Mouse (Mus musculus): ENCODE results near the gene L3hypdh.
"Not testable (repeated sequence)": the region's sequence is repeated elsewhere in the genome, so short reads cannot be mapped to it uniquely, and the experiment has no call there.

L3hypdh gene

DNA sequence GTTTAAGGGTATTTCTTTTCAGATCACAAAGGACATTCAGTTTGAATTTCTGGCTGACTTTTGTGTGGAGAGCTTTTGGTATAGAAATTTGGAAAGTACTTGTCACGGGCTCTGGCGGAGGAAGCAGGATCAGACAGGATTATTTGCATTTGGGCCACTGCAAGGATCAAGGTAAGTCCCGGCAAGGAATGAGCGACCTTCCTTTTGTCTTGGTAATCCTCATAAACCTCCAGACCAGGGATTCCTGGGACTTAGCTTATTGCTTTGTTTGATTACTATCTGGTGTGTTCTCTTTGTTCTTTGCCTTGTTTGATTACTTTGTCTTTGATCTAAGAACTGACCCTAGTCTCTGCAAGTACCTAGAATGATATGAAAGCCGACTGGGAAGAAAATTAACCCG lies 31.4 kb downstream of the L3hypdh start:
- no peak for DNase-seq (ENCODE audit: low spot score)

DNA sequence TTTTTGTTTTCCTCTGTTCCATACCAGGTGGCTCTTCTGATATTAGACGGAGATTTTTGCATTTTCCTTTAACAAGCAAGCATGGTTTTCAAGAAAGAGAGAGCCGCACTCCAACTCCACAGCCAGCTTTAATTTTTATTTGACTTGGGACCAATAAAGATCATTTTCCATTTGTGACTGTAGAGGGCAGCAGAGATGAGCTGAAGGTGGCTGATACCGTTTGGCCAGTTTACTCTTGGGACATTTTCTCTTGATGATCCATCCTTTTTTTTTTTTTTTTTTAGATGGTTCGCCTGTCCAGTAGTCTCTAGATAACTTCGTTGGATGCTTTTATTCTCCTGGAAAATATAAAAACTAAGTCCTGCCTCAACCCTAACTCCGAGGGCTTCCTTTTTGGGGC lies 31.9 kb downstream of the L3hypdh start:
- DNase-seq (ENCODE audit: low spot score): no peak

DNA sequence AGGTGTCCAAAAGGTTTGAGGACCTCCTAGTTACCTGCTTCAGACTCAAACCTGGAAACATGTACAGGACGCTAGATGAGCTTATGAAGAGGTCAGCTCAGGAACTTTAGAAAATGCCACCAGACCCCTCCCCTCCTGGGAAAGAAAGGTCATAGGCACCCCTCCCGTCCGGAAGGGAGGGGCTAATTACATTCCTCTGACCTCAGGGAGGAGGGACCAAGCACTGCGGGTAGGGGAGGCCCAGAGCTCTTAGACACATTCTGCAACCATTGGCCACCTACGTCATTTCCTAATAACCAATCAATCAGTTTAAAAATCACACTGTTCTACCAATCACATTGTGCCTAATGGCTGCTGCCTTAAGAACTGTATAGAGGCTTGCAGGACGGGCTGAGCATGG lies 32.7 kb downstream of the L3hypdh start:
- DNase-seq (ENCODE audit: low spot score): no peak

DNA sequence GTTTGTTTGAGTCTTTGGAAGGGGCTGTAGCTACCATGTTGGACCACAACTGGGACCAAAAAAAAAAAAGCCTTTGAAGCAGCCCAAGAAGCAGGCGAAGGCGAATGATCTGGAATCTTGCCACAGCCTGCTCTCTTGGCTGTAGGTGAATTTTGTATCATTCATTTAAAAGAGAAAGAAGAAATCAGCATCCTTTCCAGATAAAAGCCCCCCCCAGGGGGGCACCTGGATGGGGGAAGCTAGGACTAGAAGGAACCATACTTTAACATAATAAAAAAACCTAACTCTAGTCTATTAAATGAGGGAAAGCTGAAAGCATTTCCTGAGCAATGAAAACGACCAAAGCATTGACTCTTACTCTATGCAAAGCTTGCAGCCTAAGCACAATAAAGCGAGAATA lies 34.4 kb downstream of the L3hypdh start:
- no peak for DNase-seq (ENCODE audit: low spot score)

DNA sequence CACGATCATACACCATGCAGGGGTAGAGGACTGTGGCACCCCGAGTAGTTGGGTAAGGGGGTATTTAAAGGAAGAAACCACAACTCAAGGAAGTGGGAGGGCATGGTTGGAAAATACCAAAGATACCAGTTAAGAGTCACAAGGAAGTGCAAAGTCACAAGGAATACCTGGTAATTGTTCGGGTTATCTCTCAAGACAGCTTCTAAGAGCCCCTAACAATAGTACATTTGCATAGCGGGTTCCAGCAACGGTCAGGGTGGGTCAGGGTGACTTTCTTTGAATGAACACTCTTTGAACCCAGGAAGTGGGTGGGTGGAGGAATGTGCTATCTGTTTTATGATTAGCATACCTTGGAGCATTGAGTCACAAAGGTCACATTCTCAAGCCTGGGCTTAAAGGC lies 35.1 kb downstream of the L3hypdh start:
- DNase-seq (ENCODE audit: low spot score): not testable (repeated sequence)

DNA sequence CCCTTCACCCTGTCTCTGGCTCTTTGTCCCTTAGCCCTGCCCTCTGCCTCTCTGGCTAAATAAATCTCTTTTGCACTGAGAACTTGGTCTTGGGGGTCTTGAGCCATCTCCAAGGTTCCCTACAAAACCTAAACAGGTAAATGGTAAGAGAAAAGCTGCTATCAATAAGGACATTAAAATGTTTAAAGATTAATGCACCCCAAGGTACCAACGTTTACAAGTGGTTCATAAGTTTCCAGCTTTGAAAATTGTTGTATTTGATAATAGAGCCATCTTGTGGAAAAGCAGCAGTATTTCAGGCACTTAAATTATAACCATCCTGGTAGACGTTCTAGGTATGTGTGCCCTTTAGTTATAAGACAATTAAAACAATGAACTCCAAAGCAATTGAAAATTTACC lies 37.7 kb downstream of the L3hypdh start:
- no peak for DNase-seq (ENCODE audit: low spot score)

DNA sequence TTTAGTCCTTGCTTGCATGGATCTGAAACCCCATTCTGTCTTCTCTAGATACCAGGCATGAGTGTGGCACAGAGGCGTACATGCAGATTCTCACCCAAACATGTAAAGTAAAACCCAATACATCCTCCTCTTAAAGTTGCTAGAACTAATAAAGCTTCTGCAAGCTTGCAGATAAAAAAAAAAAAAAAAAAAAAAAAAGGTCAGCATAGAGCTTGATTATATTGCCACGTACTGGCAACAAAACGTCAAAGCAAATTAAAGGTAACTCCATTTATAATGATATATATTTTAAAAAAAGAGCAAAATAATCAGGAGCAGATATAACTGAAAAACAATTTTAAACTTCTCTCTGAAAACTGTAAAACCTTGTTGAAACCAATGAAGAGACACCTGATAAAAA lies 44.0 kb downstream of the L3hypdh start:
- DNase-seq (ENCODE audit: low spot score): no peak

DNA sequence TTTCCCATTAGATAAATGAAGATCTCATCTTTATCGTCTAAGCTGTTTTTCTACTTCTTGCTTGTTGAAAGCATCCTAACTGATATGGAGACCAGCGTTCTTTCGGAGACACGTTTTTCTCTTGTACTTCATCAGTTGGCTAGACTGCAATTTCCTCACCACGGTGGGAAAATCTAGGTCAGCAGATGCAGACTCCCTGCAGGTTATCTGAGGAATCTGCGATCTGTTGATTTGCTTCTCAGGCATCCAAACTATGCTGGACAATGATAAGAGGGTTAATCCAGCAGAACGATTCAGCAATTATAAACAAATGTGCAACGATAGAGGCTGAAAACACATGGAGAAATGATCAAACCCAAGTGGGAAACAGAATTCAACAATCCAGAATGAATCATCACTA lies 45.7 kb downstream of the L3hypdh start:
- no peak for DNase-seq (ENCODE audit: low spot score)

DNA sequence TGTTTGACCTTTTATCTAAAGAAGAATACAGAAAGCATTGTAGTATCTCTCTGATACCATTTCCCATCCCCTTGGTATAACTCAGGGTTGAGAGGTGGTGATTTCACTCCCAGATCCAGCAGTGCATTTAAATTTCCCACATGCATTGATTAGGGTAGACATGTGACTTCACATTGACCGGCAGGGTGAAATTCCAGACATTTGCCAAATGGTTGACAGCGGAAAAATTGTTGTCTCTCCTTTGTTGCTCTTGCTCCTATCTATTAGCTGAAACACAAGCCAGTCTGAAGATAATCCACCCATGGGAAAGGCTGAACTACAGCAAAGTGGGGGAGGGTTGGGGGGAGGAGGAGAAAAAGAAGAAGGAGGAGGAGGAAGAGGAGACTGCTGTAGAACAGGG lies 46.4 kb downstream of the L3hypdh start:
- DNase-seq (ENCODE audit: low spot score): no peak

DNA sequence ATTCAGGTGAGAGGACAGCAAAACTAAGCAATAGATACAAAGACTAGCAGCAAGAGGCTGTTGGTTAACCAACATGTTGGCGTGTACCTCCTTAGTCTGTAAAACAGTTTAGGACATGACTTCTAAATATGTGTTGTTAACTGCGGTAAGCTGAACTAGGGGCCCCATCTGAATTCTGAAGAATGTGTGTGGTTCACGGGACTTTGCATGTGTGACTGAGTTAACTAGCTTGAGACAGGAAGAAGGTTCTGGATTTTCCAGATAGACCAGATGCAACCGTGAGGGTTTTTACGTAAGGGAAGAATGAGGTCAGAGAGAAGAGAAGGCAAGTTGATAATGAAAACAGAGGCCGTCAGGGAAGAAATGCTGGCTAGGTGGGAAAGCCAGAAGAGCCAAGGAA lies 48.2 kb downstream of the L3hypdh start:
- DNase-seq (ENCODE audit: low spot score): no peak

DNA sequence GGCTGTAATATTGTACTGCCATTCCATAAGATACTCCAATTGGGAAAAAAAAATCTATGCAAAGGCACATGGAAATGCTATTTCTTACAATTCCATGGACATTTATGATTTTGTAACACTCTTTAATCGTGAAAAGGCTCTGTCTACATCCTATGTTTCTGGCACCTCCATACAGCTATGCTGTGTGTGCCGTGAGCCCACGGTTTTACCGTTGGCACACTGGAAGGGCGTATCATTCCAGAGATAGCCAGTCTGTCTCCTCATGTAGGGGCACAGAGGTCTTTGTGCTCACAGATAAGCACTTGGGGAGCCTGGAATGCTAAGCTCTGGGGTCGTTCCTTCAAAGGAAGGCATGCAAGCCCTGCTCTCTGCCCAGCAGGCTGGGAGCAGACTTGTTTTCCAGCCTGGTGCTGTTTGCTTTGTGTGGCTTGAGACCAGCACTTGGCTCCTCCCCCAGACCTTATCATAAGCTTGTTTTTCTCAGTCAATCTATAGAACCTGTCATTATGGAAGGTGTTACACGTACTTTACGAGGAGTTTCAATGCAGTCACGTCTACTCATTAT lies 49.1 kb downstream of the L3hypdh start:
- DNase-seq (ENCODE audit: low spot score): no peak

DNA sequence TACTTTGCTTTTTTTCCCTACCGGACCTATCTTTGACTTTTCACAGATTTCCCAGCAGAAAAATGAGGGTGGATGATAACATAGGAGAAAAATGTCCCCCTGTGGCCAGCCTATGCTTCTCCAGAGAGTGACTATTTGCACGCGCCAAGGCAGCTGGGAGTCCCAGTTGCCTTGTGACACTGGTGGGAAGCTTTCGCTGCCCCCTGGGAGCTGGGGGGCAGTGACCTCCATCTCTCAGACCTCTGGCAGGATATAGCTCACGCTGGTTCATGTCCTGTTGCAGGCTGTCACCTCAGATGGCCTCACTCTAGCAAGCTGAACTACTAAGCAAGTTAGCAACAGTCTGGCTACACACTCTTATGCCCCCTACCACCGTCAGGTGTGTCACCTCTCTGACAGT lies 53.4 kb downstream of the L3hypdh start:
- DNase-seq (ENCODE audit: low spot score): no peak

DNA sequence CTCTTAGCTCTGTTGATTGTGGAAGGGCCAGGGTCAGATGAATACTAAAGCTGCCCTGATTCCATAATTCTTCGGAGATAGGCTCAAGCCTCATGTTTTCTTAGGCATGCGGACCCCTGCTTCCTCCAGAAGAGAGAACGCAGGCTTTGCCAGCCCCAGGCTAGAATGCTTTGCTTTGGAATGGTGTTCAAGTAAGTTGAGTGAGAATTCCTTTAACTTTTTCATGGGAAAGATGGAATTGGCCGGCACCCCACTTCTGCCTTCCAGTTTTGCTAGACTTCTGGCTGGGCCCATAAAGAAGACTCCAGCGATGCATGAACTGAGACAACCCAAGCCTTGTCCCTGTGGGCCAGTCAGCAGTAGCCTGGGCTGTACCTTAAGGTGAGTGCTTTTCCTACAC lies 54.1 kb downstream of the L3hypdh start:
- DNase-seq (ENCODE audit: low spot score): no peak

DNA sequence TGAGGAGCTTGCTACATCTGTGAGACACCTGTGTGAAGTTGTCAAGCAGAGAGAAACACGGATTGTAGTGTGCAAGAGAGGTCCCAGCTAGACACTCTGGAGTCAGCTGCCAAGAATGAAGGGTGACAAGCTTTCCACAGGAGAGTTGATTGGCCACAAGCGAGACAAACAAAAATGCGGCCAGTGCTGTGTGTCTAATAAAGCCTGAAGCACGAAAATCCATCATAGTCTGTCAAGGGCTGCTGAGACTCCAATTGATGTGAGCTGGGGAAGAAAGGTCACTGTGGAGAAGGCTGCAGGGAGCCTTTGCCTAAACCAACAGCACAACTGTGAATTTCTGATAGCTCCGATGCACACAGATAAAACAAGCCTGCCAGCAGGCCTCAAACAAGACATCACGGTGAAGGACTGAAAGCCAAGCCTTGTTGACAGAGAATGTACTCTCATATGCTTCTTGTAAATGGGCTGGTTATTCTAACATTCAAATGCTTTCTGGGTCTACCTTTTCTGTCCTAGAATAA lies 59.9 kb downstream of the L3hypdh start:
- DNase-seq (ENCODE audit: low spot score): no peak

DNA sequence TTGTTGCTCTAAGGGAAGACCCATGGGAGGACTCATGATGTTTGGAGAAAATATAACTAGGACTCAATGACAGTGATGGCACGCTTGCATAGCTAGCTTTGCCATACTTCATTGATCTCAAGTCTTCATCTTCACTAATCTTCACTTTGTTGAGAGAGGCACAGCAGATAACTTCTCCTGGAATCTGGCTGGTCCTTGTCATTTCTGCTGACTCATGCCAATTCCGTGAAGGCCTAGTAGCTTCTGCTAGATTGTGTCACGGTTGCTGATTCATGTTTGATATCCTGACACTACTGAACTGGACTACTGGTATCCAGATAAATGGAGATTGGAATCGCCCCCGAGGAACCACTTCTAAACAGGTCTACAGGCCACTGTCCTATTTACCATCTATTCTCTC lies 61.7 kb downstream of the L3hypdh start:
- DNase-seq (ENCODE audit: low spot score): no peak
